Mouse (Mus musculus) limb, embryonic 14.5 days (tissue): Measurements from ENCODE around the gene Fam234b. TPM values are rescaled to one million over a fixed set of nuclear protein-coding genes. Genes with fewer than 3 reads are reported as not detected.

Experiments used
- ATAC-seq: fragments of 200-750 bp; cut with Nextera tagmentation; 2 replicates; pipeline ENCODE4 v1.8.0; 2017; ENCODE audit warnings: low read depth, moderate number of reproducible peaks, moderate TSS enrichment; ENCODE audit not compliant: low FRiP score
- DNase-seq: peaks from one replicate; pipeline ENCODE4 v3.0.0-alpha.2; 2015; ENCODE audit warnings: low spot score
- H3K27ac ChIP-seq: fragments of 300-500 bp; sonication (generic); replicated peaks from 2 replicates; pipeline ENCODE4 v1.5.1; 2014; ENCODE audit warnings: low read depth, mild to moderate bottlenecking, low read length, moderate library complexity, mixed read lengths
- H3K27me3 ChIP-seq: fragments of 300-500 bp; sonication (generic); 2 replicates; pipeline ENCODE4 v1.6.1; 2014; ENCODE audit warnings: low read length, mixed read lengths; ENCODE audit not compliant: control insufficient read depth, insufficient read depth
- H3K36me3 ChIP-seq: fragments of 300-500 bp; sonication (generic); 2 replicates; pipeline ENCODE4 v1.6.1; 2014; ENCODE audit warnings: mild to moderate bottlenecking, low read length, moderate library complexity, mixed read lengths; ENCODE audit not compliant: control insufficient read depth, insufficient read depth
- H3K4me1 ChIP-seq: fragments of 300-500 bp; sonication (generic); 2 replicates; pipeline ENCODE4 v1.6.1; 2014; ENCODE audit warnings: antibody characterized with exemption, low read length, mixed read lengths; ENCODE audit not compliant: control insufficient read depth, insufficient read depth
- H3K4me2 ChIP-seq: fragments of 300-500 bp; sonication (generic); replicated peaks from 2 replicates; pipeline ENCODE4 v1.6.1; 2014; ENCODE audit warnings: low read depth, mild to moderate bottlenecking, low read length, moderate library complexity; ENCODE audit not compliant: severe bottlenecking
- H3K4me3 ChIP-seq: fragments of 300-500 bp; sonication (generic); replicated peaks from 2 replicates; pipeline ENCODE4 v1.5.1; 2014; ENCODE audit warnings: low read length
- H3K9ac ChIP-seq: fragments of 300-500 bp; sonication (generic); 2 replicates; pipeline ENCODE4 v1.6.1; 2014; ENCODE audit warnings: mild to moderate bottlenecking, low read depth, low read length, moderate library complexity; ENCODE audit not compliant: severe bottlenecking
- H3K9me3 ChIP-seq: fragments of 300-500 bp; sonication (generic); 2 replicates; pipeline ENCODE4 v1.6.1; 2016; ENCODE audit warnings: low read length; ENCODE audit not compliant: control insufficient read depth
- POLR2A ChIP-seq: fragments of 200-500 bp; IDR thresholded peaks from 2 replicates; pipeline ENCODE4 v1.8.0; 2012; ENCODE audit warnings: inconsistent platforms, mild to moderate bottlenecking, moderate library complexity, borderline replicate concordance; ENCODE audit not compliant: insufficient read depth, insufficient read length; ENCODE audit errors: extremely low read depth
- WGBS: fragments of 180-500 bp; shearing (Covaris S2); extraction: QIAGEN DNeasy Blood & Tissue Kit; methylation state at CpG from one replicate; pipeline ENCODE4 v1.1.7; 2014; 5-methylcytosine and 5-hydroxymethylcytosine counted together
- polyA plus RNA-seq, 2 experiments: library from polyadenylated mRNA; depleted of rRNA in 1 of 2; stranded (reverse) in 1 of 2; unstranded in 1 of 2; fragments of >200 nt; fragmentation: Nextera tagmentation in 1 of 2; extraction: Ambion mirVana in 1 of 2; gene quantifications; 2 replicates each; pipeline versions ENCODE4 v1.2.1 to v1.2.3; 2012 to 2014

The Fam234b gene
- polyA plus RNA-seq, 2 experiments = 23.9 to 26.2 TPM

GRCm38 (mm10) chr6:135162861-135163260 is 34.9 kb upstream of the Fam234b start:
- Histone ChIP-seq H3K36me3 (no peaks in the 10 kb centered on the region), H3K9ac (no peak overlapping the region), H3K4me1 (no peaks in the 10 kb centered on the region), H3K27ac (no peak overlapping the region), H3K27me3 (no peaks in the 10 kb centered on the region), H3K4me3 (no peak overlapping the region), H3K4me2 (no peak overlapping the region), H3K9me3 (no peaks in the 10 kb centered on the region)
- DNase-seq = no peak
- WGBS = 74% methylated on average over 4 of the region's 4 CpGs
- no peak for ATAC-seq
- no peak for TF ChIP-seq POLR2A

GRCm38 (mm10) chr6:135165191-135165590 is 32.6 kb upstream of the Fam234b start:
- Histone ChIP-seq H3K4me3 (no peak overlapping the region), H3K4me1 (0 out of 2 replicates have a peak, but pooled peaks cover 4% of the 10 kb centered on the region), H3K9ac (no peak overlapping the region), H3K36me3 (no peaks in the 10 kb centered on the region), H3K9me3 (no peaks in the 10 kb centered on the region), H3K4me2 (no peak overlapping the region), H3K27me3 (no peaks in the 10 kb centered on the region), H3K27ac (no peak overlapping the region)
- ATAC-seq = no peak
- no peak for TF ChIP-seq POLR2A
- no peak for DNase-seq
- 69% methylated on average over 3 of the region's 3 CpGs for WGBS

GRCm38 (mm10) chr6:135165706-135166105 is 32.1 kb upstream of the Fam234b start:
- 66% methylated on average over 2 of the region's 2 CpGs for WGBS
- no peak for DNase-seq

GRCm38 (mm10) chr6:135166262-135166661 is 31.5 kb upstream of the Fam234b start:
- Histone ChIP-seq H3K4me1 (0 out of 2 replicates have a peak, but pooled peaks cover 4% of the 10 kb centered on the region), H3K9me3 (no peaks in the 10 kb centered on the region), H3K27me3 (no peaks in the 10 kb centered on the region), H3K4me2 (no peak overlapping the region), H3K4me3 (no peak overlapping the region), H3K27ac (no peak overlapping the region), H3K36me3 (no peaks in the 10 kb centered on the region), H3K9ac (no peak overlapping the region)
- DNase-seq (no peak), ATAC-seq (no peak)
- WGBS = 97% methylated on average over 3 of the region's 3 CpGs
- no peak for TF ChIP-seq POLR2A

More at GRCm38 (mm10) chr6:135165706-135166105, 32.1 kb upstream of the Fam234b start:
- 0 out of 2 replicates have a peak, but pooled peaks cover 4% of the 10 kb centered on the region for H3K4me1 ChIP-seq
- no peak for ATAC-seq
- H3K9me3 ChIP-seq = no peaks in the 10 kb centered on the region
- no peak overlapping the region for H3K27ac ChIP-seq
- no peak overlapping the region for H3K4me2 ChIP-seq
- no peak for TF ChIP-seq POLR2A
- H3K4me3 ChIP-seq = no peak overlapping the region
- H3K9ac ChIP-seq = no peak overlapping the region
- no peaks in the 10 kb centered on the region for H3K36me3 ChIP-seq
- no peaks in the 10 kb centered on the region for H3K27me3 ChIP-seq

- Histone ChIP-seq H3K4me1 (0 out of 2 replicates have a peak, but pooled peaks cover 4% of the 10 kb centered on the region), H3K36me3 (no peaks in the 10 kb centered on the region), H3K27me3 (no peaks in the 10 kb centered on the region), H3K4me3 (no peak overlapping the region), H3K27ac (no peak overlapping the region), H3K4me2 (no peak overlapping the region), H3K9me3 (no peaks in the 10 kb centered on the region), H3K9ac (no peak overlapping the region)
- TF ChIP-seq POLR2A = no peak
- WGBS = 67% methylated on average over 5 of the region's 5 CpGs
- no peak for DNase-seq
- no peak for ATAC-seq
These were observed 31.1 kb upstream of the Fam234b start for GRCm38 (mm10) chr6:135166712-135167111.
